ENCODE assay signal across 7 mouse cellular contexts in genomic region chr10:36507556-36507870, GRCm38 (mm10). TPM values are rescaled to one million over a fixed set of nuclear protein-coding genes. Genes with fewer than 3 reads are reported as not detected.
DNase-seq lines count a peak whose midpoint lies in the region; ATAC-seq and TF ChIP-seq lines count a peak whose summit lies in the region.

No protein-coding gene starts in this region.

- no peaks in the 10 kb centered on the region for H3K9me3 ChIP-seq in lung, embryonic 14.5 days (ENCODE audit: low read depth, low read length)
- H3K9me3 ChIP-seq in forebrain, embryonic 15.5 days = no peaks in the 10 kb centered on the region
- H3K9me3 ChIP-seq in liver, embryonic 12.5 days (replicated peaks) = no peaks in the 10 kb centered on the region
- no peaks in the 10 kb centered on the region for H3K9me3 ChIP-seq in stomach, embryonic 15.5 days

- no peaks in the 10 kb centered on the region for H3K36me3 ChIP-seq in lung, embryonic 14.5 days (ENCODE audit: insufficient read depth)
- no peaks in the 10 kb centered on the region for H3K36me3 ChIP-seq in forebrain, embryonic 15.5 days
- no peaks in the 10 kb centered on the region for H3K36me3 ChIP-seq in liver, embryonic 12.5 days
- no peaks in the 10 kb centered on the region for H3K36me3 ChIP-seq in stomach, embryonic 15.5 days

- no peak; the same call in 1 of the 2 replicates for ATAC-seq in lung, embryonic 14.5 days (ENCODE audit: insufficient read depth)
- no peak for ATAC-seq in forebrain, embryonic 15.5 days (replicated peaks)
- ATAC-seq in liver, embryonic 12.5 days = no peak
- ATAC-seq in stomach, embryonic 15.5 days (ENCODE audit: insufficient read depth, low FRiP score, low read depth) = no peak

- no peak; the same call in 1 of the 2 replicates for TF ChIP-seq CTCF in lung, embryonic 14.5 days (IDR thresholded peaks at IDR 0.05; ENCODE audit: low read depth)

- no peak for DNase-seq in lung, embryonic 14.5 days
- DNase-seq in lung, postnatal 36 days = no peak
- no peak for DNase-seq in spleen, adult 18-20 months
- DNase-seq in urinary bladder, postnatal 25 days (ENCODE audit: low spot score) = no peak

- H3K27ac ChIP-seq in lung, embryonic 14.5 days (ENCODE audit: low read depth) = no peak overlapping the region
- peak overlapping the region; percentile 51; the same call in 1 of the 2 replicates for H3K27ac ChIP-seq in forebrain, embryonic 15.5 days (replicated peaks)
- no peak overlapping the region for H3K27ac ChIP-seq in liver, embryonic 12.5 days
- no peak overlapping the region for H3K27ac ChIP-seq in stomach, embryonic 15.5 days

- H3K4me1 ChIP-seq in lung, embryonic 14.5 days (ENCODE audit: insufficient read depth) = no peaks in the 10 kb centered on the region
- peaks cover 20% of the 10 kb centered on the region for H3K4me1 ChIP-seq in forebrain, embryonic 15.5 days
- H3K4me1 ChIP-seq in liver, embryonic 12.5 days = no peaks in the 10 kb centered on the region
- H3K4me1 ChIP-seq in stomach, embryonic 15.5 days = peaks cover 14% of the 10 kb centered on the region

- peak overlapping the region; percentile 99 for H3K4me2 ChIP-seq in lung, embryonic 14.5 days
- peak overlapping the region; percentile 97 for H3K4me2 ChIP-seq in forebrain, embryonic 15.5 days (replicated peaks)
- peak overlapping the region; percentile 69 for H3K4me2 ChIP-seq in liver, embryonic 12.5 days
- peak overlapping the region; percentile 97 for H3K4me2 ChIP-seq in stomach, embryonic 15.5 days

- peaks cover 38% of the 10 kb centered on the region for H3K27me3 ChIP-seq in lung, embryonic 14.5 days (ENCODE audit: insufficient read depth, low read length)
- no peaks in the 10 kb centered on the region for H3K27me3 ChIP-seq in forebrain, embryonic 15.5 days
- H3K27me3 ChIP-seq in liver, embryonic 12.5 days (replicated peaks) = peaks cover 42% of the 10 kb centered on the region
- peaks cover 21% of the 10 kb centered on the region for H3K27me3 ChIP-seq in stomach, embryonic 15.5 days (replicated peaks)

- H3K4me3 ChIP-seq in lung, embryonic 14.5 days (ENCODE audit: low read depth, low read length) = peak overlapping the region; percentile 55
- peak overlapping the region; percentile 77 for H3K4me3 ChIP-seq in forebrain, embryonic 15.5 days
- peak overlapping the region; percentile 48 for H3K4me3 ChIP-seq in liver, embryonic 12.5 days
- H3K4me3 ChIP-seq in stomach, embryonic 15.5 days (replicated peaks) = peak overlapping the region; percentile 51

- H3K9ac ChIP-seq in lung, embryonic 14.5 days = peak overlapping the region; percentile 51; the same call in 1 of the 2 replicates
- H3K9ac ChIP-seq in forebrain, embryonic 15.5 days (replicated peaks) = peak overlapping the region; percentile 65
- no peak overlapping the region for H3K9ac ChIP-seq in liver, embryonic 12.5 days
- H3K9ac ChIP-seq in stomach, embryonic 15.5 days = no peak overlapping the region; the same call in 1 of the 2 replicates

- WGBS in lung, embryonic 14.5 days = 0% methylated on average over 15 of the region's 15 CpGs
- under 1% methylated on average over 15 of the region's 15 CpGs for WGBS in forebrain, embryonic 15.5 days
- WGBS in liver, embryonic 12.5 days (ENCODE audit: insufficient replicate concordance) = 1% methylated on average over 15 of the region's 15 CpGs
- WGBS in stomach, embryonic 15.5 days = 0% methylated on average over 15 of the region's 15 CpGs

RNA-seq across cellular contexts. Expression of gene Hs3st5, which starts 0.9 kb away (rescaled TPM):
- 0.08 and 0.32 TPM in 2 replicates for polyA plus RNA-seq in lung, embryonic 14.5 days (2014; fragmentation: Nextera tagmentation; extraction: Ambion mirVana)
- polyA plus RNA-seq in forebrain, embryonic 15.5 days (2015; fragmentation: Nextera tagmentation; extraction: Ambion mirVana) = 7.4 and 9.9 TPM in 2 replicates
- 0.05 TPM in 1 of 2 replicates, not detected in the other for polyA plus RNA-seq in liver, embryonic 12.5 days (2016; fragmentation: Nextera tagmentation; extraction: Ambion mirVana)
- polyA plus RNA-seq in stomach, embryonic 15.5 days (2015; fragmentation: Nextera tagmentation; extraction: Ambion mirVana) = 1.6 and 1.7 TPM in 2 replicates

Comparison
In these comparisons a context has a peak if more than half of its experiments do, and no peak if none do; other contexts are left out.
1. H3K9ac ChIP-seq: peak in lung, embryonic 14.5 days (single experiment) and forebrain, embryonic 15.5 days (single experiment); none in liver, embryonic 12.5 days (single experiment) and stomach, embryonic 15.5 days (single experiment).
2. Peak in every context shown above with its lines, with median percentiles within 50 percentile points of each other: H3K4me2 ChIP-seq and H3K4me3 ChIP-seq.